Mouse (Mus musculus) spleen, adult 12 weeks (tissue): ENCODE data around the gene Hoxb4.

Source experiments
- DNase-seq: peaks from one replicate; pipeline ENCODE4 v3.0.0; 2022; ENCODE audit warnings: low spot score

Hoxb4 gene

GRCm38 (mm10) chr11:96284774-96285734 is 33.0 kb upstream of the Hoxb4 start:
- no peak for DNase-seq

GRCm38 (mm10) chr11:96285771-96286738 is 32.0 kb upstream of the Hoxb4 start, which contains the start of gene Hoxb7:
Gene Hoxb7, plus strand, starts transcription at chr11:96286623.
- no peak for DNase-seq

- DNase-seq, result no peak
Observed at GRCm38 (mm10) chr11:96286739-96287385, 31.2 kb upstream of the Hoxb4 start.

GRCm38 (mm10) chr11:96287411-96287810 is 30.7 kb upstream of the Hoxb4 start:
- no peak for DNase-seq

DNA sequence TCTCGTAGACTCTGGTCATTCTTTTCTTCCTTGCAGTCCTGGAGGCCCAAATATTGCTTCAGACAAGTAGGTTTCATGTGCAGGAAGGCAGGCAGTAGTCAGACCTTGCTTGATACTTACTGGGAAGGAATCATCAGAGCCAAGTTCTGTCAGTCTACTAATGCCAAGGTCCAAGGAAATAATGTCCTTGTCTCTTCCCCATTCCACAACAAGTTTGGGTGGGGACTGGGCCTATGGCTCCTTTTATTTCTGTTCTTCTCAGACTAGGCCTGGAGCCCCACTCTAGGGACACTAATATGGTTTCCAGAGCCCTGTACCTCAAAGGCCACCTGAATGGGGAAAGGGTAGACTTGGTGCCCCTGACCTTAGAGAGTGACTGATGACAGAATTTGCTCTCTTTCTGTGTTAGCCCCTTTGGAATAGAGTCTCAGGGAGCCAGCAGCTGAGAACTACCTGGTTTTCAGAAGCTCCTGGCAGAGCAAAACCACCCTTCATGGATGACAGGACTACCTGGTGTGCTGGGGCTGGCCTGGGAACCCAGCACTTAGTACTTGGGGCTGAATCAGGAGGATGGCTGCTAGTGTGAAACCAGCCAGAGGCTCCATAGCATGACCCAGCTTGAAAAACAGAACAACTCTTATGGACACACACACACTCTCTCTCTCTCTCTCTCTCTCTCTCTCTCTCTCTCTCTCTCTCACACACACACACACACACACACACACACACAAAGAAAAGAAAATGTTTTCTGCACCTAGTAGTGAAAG is 29.4 kb upstream of the Hoxb4 start:
- DNase-seq, result no peak

- DNase-seq, result no peak
Observed at GRCm38 (mm10) chr11:96289293-96289692, 28.8 kb upstream of the Hoxb4 start.

GRCm38 (mm10) chr11:96289837-96290236 is 28.2 kb upstream of the Hoxb4 start:
- DNase-seq, result no peak

DNA sequence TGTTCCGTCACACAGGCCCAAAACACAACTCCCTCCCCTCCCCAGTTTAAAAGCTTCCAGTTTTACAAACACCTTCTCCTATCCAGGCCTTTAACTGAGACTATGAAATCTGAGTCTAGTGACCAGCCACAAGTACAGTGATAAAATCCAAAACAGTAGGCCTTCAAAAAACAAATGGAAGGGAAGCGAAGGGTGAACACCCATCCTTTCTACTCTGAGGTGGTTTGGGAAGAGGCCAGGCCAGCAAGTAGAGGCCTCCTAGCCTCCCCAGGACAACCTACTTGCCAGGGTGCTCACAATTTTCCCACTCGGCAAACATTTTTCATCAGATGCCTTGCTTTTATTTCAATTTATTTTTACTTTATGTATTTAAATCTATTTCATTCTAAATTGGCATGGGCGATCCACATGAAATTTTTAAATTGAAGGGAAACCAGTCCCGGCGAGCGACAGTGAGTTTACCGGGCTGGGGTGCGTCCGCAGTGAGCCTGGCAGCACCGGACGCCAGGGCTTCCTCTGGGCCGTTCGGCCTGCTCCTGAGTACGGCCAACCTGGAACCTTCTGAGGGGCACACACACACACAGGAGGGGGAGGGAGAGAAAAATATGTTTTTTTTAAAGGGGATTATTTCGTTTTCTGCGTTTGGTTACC is 27.2 kb upstream of the Hoxb4 start:
- no peak for DNase-seq

DNA sequence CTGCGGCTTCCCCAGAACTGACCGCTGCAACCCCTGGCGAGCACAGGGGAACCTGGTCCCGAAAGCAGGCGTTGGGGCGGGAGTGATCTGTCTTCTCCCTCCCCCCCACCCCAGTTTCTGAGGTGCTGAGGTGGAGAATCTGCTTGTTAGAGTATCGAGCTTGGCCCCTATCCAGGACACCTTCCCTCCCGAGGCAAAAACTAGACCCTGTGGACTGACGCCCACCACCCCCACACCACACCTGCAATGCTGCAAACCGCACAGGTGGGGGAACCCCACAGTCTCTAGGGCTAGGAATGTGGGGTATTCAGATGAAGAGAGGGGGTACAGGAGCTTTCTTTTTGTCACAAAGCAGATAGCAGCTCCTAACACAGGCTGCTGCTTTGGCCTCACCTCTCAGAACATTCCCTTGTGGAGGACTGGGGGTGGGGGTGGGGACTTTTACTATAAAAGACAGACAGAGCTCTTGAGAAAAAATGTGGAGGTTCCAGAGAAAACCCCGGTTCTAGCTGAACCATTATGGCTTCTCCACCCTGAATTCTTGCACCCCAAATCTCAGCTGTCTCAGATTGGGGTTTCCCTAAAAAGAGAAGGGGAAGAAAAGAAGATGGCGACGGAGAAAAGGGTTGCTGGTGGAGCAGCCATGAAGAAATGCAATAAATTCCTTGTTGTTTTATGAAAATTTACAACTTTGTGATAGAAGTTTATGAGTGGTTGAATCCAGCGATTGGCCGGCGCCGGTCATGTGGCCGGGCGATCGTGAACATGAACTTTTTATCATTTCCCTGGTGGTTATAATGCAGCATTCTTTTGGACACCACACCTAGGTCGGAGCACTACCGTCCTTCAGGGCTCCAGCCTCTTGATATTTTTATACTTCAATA is 26.1 kb upstream of the Hoxb4 start, which contains the start of gene Hoxb6:
Gene Hoxb6 (plus strand): TSS at position 796 of the 884 bp plus-strand sequence.
- no peak for DNase-seq

- no peak for DNase-seq
Observed at GRCm38 (mm10) chr11:96292565-96293301, 25.3 kb upstream of the Hoxb4 start.

GRCm38 (mm10) chr11:96293302-96293921 is 24.7 kb upstream of the Hoxb4 start:
- DNase-seq, result no peak

DNA sequence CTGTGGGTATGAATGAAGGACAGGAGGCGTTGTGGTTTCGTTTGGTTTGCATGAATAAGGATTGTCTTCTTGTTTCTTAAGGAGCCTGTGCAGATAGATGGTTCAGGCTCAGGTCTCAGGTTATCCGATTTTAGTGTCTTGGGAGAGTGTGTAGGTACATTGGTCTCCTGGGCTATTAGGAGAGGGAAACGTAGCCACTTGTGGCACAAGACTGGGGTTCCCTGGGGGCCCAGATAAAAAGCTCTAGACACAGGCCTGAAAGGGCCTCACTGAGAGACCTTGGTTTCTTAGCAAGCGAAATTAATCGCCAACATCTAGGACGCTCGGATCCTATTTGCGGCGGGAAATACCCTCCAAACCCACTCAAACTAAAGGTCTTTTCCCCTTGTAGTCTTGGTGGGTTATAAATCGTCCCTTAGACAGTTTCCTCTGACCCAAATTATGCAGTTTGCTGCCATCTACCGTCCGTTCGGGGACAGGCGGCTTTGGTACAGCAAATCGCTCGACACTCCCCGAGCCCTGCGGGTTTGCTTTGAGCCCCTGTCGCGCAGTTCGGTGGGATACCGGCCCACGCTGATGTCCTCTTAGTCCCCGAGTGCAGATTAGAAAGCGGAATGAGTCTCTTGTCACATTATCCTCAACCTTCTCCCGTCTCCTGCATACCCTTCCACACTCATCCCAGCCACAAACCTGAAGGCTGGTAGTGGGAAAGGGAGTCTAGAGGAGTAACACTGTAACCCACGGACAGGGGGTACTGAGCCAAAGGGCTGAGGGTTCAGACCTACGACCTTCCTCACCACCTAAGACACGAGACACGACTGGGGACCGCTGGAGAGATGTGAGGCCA is 23.6 kb upstream of the Hoxb4 start:
- DNase-seq, result peak; percentile 37

GRCm38 (mm10) chr11:96295092-96295835 is 22.8 kb upstream of the Hoxb4 start:
- DNase-seq, result no peak

DNA sequence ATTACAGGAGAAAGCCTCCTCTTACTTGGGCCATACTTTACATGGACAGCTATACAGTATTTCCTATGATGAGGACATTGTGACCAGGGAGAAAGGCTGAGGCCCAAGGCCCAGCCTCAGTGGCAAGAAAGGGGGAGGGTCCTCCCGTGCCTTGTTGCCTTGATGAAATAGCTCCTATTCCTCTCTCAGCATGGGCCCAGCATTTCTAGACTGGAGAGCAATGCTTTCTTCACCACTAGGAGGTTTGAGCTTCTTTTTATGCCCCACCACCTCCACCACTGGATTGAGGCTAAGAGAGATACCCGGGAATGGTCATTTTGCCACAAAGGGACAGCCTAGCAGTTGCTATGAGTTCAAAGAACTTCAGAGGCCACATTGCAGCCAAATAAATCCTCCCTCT is 21.1 kb upstream of the Hoxb4 start:
- no peak for DNase-seq

DNA sequence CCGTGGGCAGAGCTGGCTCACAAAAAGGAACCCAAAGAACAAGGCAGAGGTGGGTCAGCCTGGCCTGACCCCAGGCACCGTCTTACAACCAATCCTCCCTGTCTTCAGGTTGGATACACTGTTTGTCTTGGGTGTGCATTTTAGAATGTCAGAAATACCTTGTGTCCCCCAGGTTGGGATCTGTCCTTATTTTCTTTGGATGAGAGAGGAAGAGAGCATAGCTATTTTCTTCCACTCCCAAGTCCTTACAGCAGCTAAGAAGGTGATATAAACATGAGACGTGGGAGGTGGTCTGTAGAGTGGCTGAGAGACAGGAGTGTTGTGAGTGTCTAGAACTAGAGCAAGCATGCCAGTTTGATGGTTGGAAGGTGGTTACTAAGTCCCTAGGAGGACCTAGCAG is 20.6 kb upstream of the Hoxb4 start:
- no peak for DNase-seq

DNA sequence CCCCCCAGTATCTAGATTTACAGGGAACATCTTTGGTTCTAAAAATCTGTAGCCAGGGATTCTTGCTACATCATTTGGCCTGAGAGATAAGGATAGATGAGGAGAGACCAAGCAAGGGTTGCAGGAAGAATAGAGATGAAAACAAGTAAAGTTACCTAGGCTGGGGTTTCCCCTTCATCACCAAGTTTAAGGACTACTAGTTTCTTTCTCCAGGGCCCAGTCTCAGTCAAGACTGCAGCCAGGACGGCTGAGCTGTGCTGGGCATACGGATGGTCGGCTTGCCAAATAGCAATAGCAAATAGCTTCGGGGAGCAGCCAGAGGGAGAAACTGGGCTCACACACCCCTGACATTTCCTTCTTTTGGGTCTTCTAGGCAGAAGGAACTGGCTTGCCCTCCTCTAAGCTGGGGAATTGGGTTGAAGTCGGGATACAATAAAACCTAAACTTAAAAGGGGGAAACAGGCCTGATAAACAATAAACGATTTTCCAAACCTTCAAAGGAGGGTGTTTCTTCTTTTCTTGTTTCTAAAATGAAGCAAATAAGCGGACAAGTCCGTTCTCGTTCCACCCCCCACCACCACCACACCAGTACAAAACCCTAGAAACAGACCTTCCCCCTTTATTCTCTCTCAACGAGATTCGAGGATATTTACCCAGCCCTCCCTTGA is 20.0 kb upstream of the Hoxb4 start:
- no peak for DNase-seq
